Mouse (Mus musculus): ENCODE results near the gene Haao. TPM values are rescaled to one million over a fixed set of nuclear protein-coding genes. Genes with fewer than 3 reads are reported as not detected.

Gene Haao
- polyA plus RNA-seq, 1 experiment from 2014 or later: 1.4 TPM

DNA sequence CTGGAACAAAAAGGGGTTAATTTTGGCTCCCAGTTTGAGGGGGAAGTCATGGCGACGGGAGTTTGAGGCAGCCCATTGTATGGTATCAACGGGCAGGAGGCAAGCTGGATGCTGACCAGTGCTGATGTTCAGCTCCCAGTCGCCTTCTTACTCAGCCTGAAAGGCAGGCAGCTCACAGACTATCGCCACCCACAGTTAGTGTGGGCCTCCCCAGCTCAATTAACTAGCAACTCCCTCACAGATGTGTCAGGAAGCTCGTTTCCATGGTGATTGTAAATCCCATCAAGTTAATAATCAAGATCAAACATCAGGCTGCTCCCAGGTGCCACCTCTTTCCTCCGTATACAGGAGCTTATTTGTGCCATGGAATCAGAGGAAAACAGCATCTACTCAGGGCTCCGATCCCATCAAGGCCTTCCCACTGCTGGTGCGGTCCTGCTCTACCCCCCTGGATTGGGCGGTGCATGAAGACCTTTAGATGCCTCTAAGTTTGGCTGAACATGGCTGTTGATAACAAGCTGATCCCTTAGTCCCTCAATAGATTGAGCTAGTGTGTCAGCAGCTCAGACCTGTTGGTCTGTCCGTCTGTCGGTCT lies 1.4 kb upstream of the Haao start:
- no peaks in the 10 kb centered on the region for H3K9me3 ChIP-seq
- no peaks in the 10 kb centered on the region for H3K27me3 ChIP-seq
- 61% methylated on average over 12 of the region's 12 CpGs for WGBS
- peaks cover 4% of the 10 kb centered on the region; the same call in 1 of the 2 replicates for H3K4me1 ChIP-seq
- ATAC-seq (ENCODE audit: insufficient number of reproducible peaks, low FRiP score, low TSS enrichment, low read depth): no peak
- no peak overlapping the region for H3K9ac ChIP-seq
- H3K4me3 ChIP-seq: no peak overlapping the region
- H3K27ac ChIP-seq: no peak overlapping the region
- H3K36me3 ChIP-seq: no peaks in the 10 kb centered on the region
- no peak overlapping the region for H3K4me2 ChIP-seq

DNA sequence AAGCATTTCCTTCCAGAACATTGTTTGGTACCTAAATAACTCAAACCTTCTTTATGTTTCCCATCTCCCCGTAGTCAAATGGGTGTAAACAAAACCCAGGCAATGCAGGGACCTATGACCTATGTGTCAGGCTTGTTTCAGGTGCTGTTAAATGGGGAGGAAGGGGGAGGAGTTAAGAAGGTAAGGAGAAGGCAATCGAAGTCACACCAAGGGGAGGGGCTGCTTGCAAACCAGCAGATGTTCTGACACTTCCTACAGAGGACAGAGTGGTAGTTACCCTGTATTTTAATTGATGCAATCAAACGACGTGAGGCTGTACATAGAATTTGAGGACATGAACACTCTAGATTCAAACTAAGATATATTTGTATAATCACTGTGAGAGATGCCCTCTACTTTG lies 719 bp upstream of the Haao start:
- Histone ChIP-seq H3K27me3 (no peaks in the 10 kb centered on the region), H3K9ac (no peak overlapping the region), H3K4me1 (peaks cover 4% of the 10 kb centered on the region; the same call in 1 of the 2 replicates), H3K9me3 (no peaks in the 10 kb centered on the region), H3K4me2 (no peak overlapping the region), H3K4me3 (no peak overlapping the region), H3K27ac (no peak overlapping the region), H3K36me3 (no peaks in the 10 kb centered on the region)
- no peak for ATAC-seq (ENCODE audit: insufficient number of reproducible peaks, low FRiP score, low TSS enrichment, low read depth)
- 38% methylated on average over 4 of the region's 4 CpGs for WGBS

DNA sequence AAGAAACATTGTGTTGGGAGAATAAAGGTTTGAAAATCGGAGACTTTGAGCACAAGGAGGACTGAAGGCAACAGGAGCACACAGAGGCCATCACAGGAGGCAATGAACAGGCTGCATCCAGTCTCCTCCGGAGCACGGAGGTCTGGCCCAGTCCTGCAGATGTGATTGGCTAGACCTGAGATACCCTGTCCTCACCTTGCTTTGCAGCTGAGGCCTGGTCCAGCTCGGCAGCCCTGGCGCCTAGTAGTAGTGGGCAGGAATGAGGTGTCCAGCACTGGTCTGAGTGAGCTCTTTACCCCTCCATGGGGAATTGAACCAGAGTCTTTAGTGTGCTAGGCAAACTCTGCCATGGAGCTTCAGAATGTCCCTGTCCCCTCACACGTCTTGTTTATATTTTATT lies 663 bp downstream of the Haao start:
- H3K27me3 ChIP-seq: no peaks in the 10 kb centered on the region
- no peak overlapping the region for H3K4me3 ChIP-seq
- 78% methylated on average over 6 of the region's 6 CpGs for WGBS
- H3K4me1 ChIP-seq: peaks cover 4% of the 10 kb centered on the region; the same call in 1 of the 2 replicates
- H3K9ac ChIP-seq: no peak overlapping the region
- ATAC-seq (ENCODE audit: insufficient number of reproducible peaks, low FRiP score, low TSS enrichment, low read depth): no peak
- H3K27ac ChIP-seq: no peak overlapping the region
- no peak overlapping the region for H3K4me2 ChIP-seq
- no peaks in the 10 kb centered on the region for H3K36me3 ChIP-seq
- H3K9me3 ChIP-seq: no peaks in the 10 kb centered on the region

DNA sequence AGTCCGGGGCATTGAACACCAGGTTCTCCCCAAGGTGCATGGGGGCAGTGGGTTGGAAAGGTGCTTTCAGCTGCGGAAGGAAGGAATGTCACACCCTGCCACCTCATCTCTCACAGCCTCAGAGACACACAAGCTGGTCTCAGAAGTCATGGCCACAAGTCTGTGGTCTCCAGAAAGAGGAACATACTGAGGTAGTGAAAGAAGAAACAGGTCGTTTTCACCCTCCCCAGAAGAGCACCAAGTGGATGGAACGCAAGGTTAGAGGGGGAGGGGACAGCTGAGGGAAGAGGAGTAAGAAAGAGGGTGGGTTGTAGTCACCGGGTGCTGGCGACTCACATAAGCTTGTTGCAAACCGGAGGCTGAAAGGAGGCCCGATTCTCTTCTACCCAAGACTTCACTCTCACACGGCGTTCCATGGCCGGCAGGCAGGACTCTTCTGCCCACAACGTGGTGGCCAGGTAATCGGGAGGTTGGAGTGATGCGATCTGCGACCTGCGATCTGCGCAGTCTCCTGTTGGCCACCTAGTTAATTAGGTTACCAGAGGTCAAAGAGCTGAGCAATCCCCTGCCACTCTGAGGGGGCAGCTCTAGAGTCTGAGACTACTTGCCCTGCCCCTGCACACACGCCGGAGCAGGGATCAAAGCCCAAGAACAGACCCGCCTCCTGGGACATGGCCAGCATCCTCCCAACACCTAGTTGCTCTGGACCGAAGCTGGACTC lies 1.3 kb downstream of the Haao start:
- WGBS: 77% methylated on average over 21 of the region's 21 CpGs
- Histone ChIP-seq H3K9ac (no peak overlapping the region), H3K9me3 (no peaks in the 10 kb centered on the region), H3K27ac (no peak overlapping the region), H3K36me3 (no peaks in the 10 kb centered on the region), H3K4me2 (no peak overlapping the region), H3K4me3 (no peak overlapping the region), H3K27me3 (no peaks in the 10 kb centered on the region), H3K4me1 (peaks cover 4% of the 10 kb centered on the region; the same call in 1 of the 2 replicates)
- ATAC-seq (ENCODE audit: insufficient number of reproducible peaks, low FRiP score, low TSS enrichment, low read depth): no peak

DNA sequence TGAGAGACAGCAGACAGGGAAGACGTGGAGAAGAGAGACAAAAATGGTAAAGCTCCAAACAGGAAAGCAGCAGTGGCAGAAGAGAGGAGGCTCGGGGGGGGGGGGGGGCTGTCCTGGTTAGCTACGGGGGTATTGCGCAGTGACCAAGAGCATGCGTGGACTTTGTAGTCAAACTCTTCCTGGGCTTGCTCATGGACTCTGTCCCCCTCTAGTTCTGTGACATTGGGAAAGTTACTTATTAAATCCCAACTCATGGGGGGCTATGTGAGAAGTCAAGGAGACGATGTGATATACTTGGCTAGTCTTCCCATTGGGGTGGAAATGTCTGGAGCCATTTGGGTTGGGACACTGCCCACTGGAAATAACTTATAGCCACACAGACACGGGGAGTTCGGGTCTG lies 2.2 kb downstream of the Haao start:
- WGBS: 77% methylated on average over 6 of the region's 8 CpGs

DNA sequence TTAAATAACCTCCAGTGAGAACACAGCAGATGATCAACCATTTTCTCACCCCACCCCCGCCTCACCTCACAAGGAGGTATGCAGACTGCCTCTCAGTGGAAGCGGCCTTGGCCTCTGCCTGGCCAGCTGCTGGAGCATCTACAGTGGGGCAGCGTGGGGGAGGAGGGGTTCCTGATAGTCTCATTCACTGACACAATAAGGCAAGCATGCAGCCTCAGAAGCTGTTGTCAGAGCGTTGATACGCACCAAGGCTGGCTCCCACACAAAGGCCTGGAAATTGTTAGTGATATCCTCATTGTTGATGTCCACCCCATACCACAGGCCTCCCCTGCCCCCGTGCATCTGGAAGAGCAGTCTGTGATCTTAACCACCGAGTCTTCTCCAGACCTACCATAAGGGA lies 4.0 kb downstream of the Haao start:
- no peak overlapping the region for H3K9ac ChIP-seq
- no peaks in the 10 kb centered on the region for H3K9me3 ChIP-seq
- no peaks in the 10 kb centered on the region for H3K36me3 ChIP-seq
- 72% methylated on average over 7 of the region's 7 CpGs for WGBS
- no peak for ATAC-seq (ENCODE audit: insufficient number of reproducible peaks, low FRiP score, low TSS enrichment, low read depth)
- no peak overlapping the region for H3K4me3 ChIP-seq
- no peaks in the 10 kb centered on the region for H3K4me1 ChIP-seq
- no peaks in the 10 kb centered on the region for H3K27me3 ChIP-seq
- H3K27ac ChIP-seq: no peak overlapping the region
- no peak overlapping the region for H3K4me2 ChIP-seq

More for the DNA sequence above, 2.2 kb downstream of the Haao start:
- no peak overlapping the region for H3K4me3 ChIP-seq
- no peak overlapping the region for H3K27ac ChIP-seq
- H3K4me1 ChIP-seq: peaks cover 4% of the 10 kb centered on the region; the same call in 1 of the 2 replicates
- H3K36me3 ChIP-seq: no peaks in the 10 kb centered on the region
- H3K27me3 ChIP-seq: no peaks in the 10 kb centered on the region
- H3K4me2 ChIP-seq: no peak overlapping the region
- no peak overlapping the region for H3K9ac ChIP-seq
- no peaks in the 10 kb centered on the region for H3K9me3 ChIP-seq
- no peak for ATAC-seq (ENCODE audit: insufficient number of reproducible peaks, low FRiP score, low TSS enrichment, low read depth)

DNA sequence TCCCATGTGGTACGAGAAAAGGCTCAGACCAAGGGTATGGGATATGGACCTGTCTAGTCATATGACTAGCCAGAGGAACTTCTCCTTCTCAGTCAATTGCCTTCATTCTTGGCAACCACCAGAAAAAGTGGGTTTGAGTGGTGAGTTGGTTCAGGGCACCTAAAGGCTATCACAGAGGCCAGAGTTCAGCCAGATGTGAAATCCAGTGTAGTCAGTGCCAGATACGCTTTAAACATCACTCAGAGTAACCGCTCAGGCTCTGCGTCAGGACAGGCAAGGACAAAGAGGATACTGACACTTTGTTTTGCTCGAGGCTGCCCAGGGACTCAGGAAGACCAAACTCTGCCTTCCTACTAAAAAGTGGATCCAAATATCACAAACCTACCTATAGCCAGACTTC lies 6.8 kb downstream of the Haao start:
- Histone ChIP-seq H3K27ac (no peak overlapping the region), H3K9ac (no peak overlapping the region), H3K4me3 (no peak overlapping the region), H3K36me3 (no peaks in the 10 kb centered on the region), H3K4me1 (peaks cover 19% of the 10 kb centered on the region), H3K4me2 (no peak overlapping the region), H3K9me3 (no peaks in the 10 kb centered on the region), H3K27me3 (no peaks in the 10 kb centered on the region)
- no peak for ATAC-seq (ENCODE audit: insufficient number of reproducible peaks, low FRiP score, low TSS enrichment, low read depth)
- 87% methylated on average over 5 of the region's 5 CpGs for WGBS

DNA sequence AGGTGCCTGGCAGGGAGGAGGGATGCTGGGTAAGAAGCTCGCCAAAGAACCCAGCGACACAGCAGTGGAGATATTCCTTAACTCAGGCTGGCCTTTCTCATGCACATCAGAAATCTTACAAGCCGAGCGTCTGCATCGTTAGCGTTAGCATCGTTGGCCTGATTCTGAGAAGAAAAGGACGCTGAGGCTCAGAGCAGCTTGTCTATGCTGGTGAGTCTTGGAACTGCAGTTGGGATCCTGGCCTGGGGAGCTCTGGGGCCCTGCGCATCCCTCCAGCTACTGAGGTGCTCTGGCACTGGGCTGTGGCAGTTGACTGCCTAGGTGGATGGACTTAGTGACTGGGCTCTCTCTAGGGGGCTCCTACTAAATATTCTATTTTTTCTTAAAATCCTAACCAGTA lies 8.6 kb downstream of the Haao start:
- Histone ChIP-seq H3K27me3 (no peaks in the 10 kb centered on the region), H3K36me3 (no peaks in the 10 kb centered on the region), H3K4me1 (peaks cover 35% of the 10 kb centered on the region), H3K4me2 (no peak overlapping the region), H3K4me3 (no peak overlapping the region), H3K27ac (no peak overlapping the region), H3K9ac (no peak overlapping the region), H3K9me3 (no peaks in the 10 kb centered on the region)
- ATAC-seq (ENCODE audit: insufficient number of reproducible peaks, low FRiP score, low TSS enrichment, low read depth): no peak
- 61% methylated on average over 9 of the region's 9 CpGs for WGBS

DNA sequence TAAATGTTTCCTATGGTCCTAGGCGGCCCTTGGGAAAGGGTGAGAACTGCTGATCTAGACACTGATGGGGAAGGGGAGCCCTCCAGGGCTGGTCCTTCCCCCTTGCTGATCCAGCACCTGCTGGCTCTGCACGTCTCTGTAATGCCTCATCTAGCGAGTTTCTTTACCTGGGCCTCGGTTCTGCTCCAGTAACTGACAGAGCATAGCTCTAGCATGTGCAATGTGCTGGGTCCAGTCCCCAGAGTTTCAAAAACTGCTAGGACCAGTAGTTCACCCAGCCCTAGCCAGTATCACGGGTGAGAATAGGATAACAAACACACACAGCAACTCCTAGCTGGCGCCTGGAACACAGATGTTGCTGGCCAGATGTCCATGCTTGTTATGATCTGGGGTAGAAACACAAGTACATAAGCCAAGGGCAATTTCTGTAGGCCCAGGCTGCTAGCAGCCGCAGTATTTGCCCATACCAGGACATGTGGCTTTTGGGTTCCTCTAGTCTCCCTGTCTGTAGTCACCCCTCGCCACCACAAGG lies 10.0 kb downstream of the Haao start:
- 45% methylated on average over 8 of the region's 8 CpGs for WGBS
- Histone ChIP-seq H3K27me3 (no peaks in the 10 kb centered on the region), H3K4me2 (no peak overlapping the region), H3K9ac (no peak overlapping the region), H3K4me3 (no peak overlapping the region), H3K36me3 (no peaks in the 10 kb centered on the region), H3K4me1 (peaks cover 35% of the 10 kb centered on the region), H3K9me3 (no peaks in the 10 kb centered on the region), H3K27ac (no peak overlapping the region)
- ATAC-seq (ENCODE audit: insufficient number of reproducible peaks, low FRiP score, low TSS enrichment, low read depth): no peak

DNA sequence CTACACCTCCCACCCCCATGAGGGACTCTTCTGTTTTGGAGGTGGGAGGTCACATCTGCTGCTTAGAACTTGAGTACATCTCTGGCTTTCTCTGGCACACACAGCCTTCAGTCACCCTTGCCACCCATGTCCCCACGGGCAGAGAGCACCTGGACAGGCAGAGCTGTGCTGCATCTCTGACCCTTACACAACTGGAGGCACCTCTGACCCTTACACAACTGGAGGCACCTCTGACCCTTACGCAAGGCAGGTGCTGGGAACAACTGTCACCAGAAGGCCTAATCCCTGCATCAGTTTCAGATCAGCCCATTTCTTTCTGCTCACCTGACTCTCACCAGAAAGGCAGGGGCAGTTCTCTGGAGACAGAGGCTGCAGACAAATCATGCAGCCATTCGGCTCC lies 11.7 kb downstream of the Haao start:
- Histone ChIP-seq H3K4me3 (no peak overlapping the region), H3K4me2 (no peak overlapping the region), H3K4me1 (peaks cover 35% of the 10 kb centered on the region), H3K9ac (no peak overlapping the region), H3K36me3 (no peaks in the 10 kb centered on the region), H3K27me3 (no peaks in the 10 kb centered on the region), H3K9me3 (no peaks in the 10 kb centered on the region), H3K27ac (0 out of 2 replicates have a peak overlapping the region, but pooled peaks have one; percentile 29)
- WGBS: 45% methylated on average over 3 of the region's 3 CpGs
- no peak for ATAC-seq (ENCODE audit: insufficient number of reproducible peaks, low FRiP score, low TSS enrichment, low read depth)

DNA sequence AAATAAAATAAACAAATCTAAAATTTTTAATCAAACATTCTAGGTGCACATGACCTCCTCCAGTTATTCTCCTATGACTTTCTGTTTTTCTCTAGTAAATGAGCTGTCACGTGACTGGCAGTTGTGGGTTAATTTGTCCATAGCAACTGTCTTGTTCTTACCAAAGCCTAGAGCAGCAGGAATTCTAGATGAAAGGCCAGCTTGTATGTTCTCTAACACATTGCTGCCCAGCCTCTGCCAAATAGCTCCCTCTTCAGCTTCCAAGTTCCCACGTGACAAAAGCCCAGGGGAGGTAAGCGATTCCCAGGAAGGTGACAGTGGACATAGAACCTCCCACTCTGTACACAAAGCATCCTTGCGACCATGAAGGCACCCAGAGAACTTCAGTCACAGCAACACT lies 13.6 kb downstream of the Haao start:
- no peak overlapping the region for H3K9ac ChIP-seq
- H3K27me3 ChIP-seq: no peaks in the 10 kb centered on the region
- no peak overlapping the region for H3K4me2 ChIP-seq
- H3K36me3 ChIP-seq: no peaks in the 10 kb centered on the region
- no peaks in the 10 kb centered on the region for H3K9me3 ChIP-seq
- WGBS: 49% methylated on average over 4 of the region's 4 CpGs
- H3K4me1 ChIP-seq: peaks cover 35% of the 10 kb centered on the region
- no peak for ATAC-seq (ENCODE audit: insufficient number of reproducible peaks, low FRiP score, low TSS enrichment, low read depth)
- no peak overlapping the region for H3K4me3 ChIP-seq
- no peak overlapping the region for H3K27ac ChIP-seq

DNA sequence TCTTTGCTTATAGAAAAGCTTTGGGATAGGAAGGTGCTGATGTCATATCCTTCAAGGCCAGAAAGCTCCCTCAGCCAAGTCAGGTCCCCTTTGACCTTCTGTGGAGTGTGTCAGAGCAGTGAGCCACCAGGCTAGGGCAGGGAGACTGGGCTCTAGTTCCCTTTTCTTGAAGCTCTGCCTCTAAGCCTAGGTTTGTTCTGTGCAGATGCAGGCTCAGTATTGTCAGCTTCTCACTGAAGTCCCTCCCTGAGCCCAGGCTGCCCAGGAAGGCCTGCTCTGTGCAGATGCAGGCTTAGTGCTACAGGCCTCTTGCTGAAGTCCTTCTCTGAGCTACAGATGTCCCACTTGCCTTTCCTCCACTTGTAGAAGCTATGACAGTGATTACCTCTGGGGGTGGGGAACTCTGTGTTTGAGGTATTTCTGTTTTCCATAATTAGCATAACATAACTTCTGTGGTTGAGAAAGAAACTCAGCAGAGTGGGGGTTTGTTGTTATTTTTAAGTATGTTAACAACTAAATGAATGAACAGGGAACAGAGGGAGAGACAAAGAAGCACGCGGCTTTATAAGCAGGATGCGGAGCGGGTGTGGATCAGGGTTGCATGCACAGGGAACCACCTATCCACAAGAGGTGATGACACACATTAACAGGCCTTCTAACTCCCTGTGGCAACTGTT lies 17.0 kb downstream of the Haao start:
- Histone ChIP-seq H3K27me3 (no peaks in the 10 kb centered on the region), H3K4me1 (peaks cover 14% of the 10 kb centered on the region), H3K4me2 (no peak overlapping the region), H3K36me3 (no peaks in the 10 kb centered on the region), H3K9ac (no peak overlapping the region), H3K27ac (no peak overlapping the region), H3K4me3 (no peak overlapping the region), H3K9me3 (no peaks in the 10 kb centered on the region)
- no peak for ATAC-seq (ENCODE audit: insufficient number of reproducible peaks, low FRiP score, low TSS enrichment, low read depth)
- WGBS: 87% methylated on average over 4 of the region's 4 CpGs

Measured in limb, embryonic 15.5 days (tissue).